Mouse (Mus musculus) urinary bladder, adult 2 months (tissue): ENCODE measurements at regions not wholly inside any gene's neighbourhood (a gene's known extent, or its start where the extent isn't known, plus 50 kb on each side); places are given as distances from the start of the nearest gene placed in this dataset.
"Not testable (repeated sequence)": the region's sequence is repeated elsewhere in the genome, so short reads cannot be mapped to it uniquely, and the experiment has no call there.

Experiments used
- DNase-seq: peaks from one replicate; pipeline ENCODE4 v3.0.0; 2022; ENCODE audit warnings: low spot score

DNA sequence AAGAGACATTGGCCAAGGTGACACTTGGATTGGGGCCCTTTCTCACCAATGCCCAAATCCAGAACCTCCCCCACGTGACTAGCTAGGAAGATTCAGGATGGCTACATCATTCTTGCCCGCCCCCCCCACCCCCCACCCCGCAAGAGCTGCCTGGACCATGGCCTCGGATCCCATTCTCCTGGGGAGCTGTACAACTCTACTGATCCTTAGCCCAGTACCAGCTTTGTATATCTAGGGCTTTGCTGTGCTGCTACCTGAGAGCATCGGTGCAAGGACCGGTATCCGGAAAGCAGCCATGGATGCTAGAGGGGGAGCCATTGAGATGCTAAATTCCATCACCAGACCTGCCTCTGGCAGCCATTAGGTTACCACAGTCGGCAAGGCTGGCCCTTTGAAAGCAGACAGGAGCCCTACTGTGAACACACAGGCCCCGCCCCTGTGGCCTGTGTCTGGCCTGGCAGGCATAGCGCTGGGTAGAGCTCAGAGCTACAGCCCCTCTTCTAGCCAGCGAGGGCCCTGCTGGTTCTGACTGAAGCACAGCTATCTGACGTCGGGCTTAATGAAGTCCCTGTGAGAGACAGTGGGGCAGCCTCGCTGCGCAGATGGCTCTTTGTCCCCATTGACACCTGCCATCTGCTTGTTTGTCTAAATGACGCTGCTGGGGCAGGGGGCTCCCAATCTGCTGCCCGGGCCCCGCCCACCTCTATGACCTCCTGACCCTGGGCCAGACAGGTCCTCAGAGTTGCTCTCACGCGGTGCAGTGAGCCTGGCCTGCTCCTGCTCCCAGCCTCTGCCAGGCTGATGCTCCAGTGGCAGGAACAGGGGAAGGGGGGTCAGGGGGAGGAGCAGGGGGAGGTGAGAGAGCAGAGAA lies 128.9 kb downstream of the Dll1 start:
- DNase-seq, result peak; percentile 15

DNA sequence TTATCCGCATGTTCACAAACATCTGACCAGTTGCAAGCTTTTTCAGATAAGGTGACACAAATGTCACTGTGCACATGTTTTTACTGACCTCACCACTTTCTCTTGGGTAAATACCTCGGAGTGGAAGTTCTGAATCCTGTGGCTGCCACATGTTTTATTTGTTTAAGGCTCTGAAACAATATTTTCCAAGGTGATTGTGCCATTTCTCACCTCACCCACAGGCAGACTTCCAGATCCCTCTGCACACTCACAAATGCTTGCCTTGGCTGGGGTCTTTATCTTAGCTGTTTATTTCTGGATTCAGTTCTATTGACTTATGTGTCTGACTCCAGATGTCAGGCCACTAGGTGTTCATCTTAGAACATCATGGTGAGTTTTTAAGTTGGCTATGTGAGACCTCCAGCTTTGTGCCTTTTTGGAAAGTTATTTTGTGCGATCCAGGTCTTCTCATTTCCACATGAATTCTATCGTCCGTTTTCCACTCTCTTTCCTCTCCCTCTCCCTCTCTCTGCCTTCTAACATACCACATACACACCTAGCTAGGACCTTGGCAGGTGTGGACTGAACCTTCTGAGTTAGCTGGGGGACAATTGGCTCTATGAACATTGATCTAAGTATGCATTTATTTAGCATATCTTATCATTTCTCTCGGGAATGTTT lies 133.6 kb downstream of the Dll1 start:
- DNase-seq, result no peak

DNA sequence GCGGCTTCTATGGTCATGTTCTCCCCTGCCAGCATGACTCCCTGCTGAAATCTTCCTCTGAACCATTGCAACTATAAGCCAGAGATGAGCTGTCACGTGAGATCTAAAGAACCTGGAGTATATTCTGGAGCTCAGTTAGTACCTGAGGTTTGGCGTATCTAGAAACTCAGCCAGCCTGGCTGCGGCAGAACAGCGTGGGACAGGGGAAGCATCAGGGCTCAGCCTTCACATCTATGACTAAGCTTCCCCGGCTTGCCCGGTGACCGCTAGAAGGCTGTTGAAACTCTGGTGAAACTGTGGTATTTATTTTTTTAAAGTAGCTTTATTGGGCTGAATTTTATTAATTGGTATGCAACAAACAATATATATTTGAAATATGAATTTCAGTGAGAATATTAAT lies 134.3 kb downstream of the Dll1 start:
- DNase-seq, result no peak

DNA sequence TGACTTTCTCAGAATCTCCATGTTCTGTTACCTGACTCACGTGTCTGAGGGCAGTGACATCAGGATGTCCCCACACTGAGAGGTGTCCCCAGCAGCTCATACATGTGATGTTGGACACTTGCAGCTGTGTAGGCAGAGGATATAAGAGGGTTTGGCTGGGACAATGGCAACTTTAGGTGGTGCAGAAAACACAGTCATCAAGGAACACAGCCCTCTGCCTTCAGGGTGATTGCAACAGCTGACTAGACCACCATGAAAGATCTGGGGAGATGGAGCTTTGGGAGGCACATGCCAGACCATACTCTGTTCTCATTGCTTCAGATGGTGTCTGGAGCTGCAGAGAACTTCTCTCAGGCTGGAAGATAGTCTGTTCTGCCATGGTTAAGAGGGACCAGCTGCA lies 135.2 kb downstream of the Dll1 start:
- no peak for DNase-seq

DNA sequence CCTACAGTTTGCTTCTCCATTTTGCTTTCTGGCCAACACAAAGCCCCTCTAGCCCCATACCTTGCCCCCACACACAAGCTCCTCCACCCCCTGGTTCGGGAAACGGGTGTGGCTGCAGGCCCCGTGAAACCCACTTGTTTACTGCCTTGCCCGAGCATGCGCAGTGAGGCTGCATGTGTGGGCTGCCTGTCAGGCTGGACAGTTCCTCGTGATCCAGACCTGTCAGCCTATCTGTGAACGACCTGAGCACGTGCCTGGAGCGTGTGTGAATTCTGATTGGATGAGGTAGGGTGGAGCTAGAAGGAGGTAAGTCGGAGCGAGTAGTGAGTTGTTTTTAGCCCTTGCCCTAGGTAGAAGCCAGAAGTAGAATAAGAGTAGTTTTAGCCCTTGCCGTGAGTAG lies 136.0 kb downstream of the Dll1 start:
- not testable (repeated sequence) for DNase-seq

DNA sequence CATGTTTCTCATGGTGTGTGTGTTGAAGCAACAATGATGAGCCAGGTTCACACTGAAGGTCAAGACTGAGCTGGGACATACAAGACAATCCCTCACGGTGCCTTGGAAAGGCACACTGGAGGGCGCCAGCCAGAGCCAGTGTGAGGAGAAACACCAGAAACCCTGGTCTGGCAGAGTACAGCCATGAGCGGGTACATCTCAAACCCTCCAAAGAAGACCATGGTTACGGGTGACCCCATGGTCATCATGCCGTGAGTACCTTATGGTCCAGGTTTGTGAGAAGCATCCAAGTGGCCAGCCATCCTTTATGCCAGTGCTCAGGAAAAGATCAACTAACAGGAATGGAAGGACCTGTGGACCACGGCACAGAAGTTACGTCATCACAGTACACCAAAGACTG lies 136.7 kb downstream of the Dll1 start:
- no peak for DNase-seq

DNA sequence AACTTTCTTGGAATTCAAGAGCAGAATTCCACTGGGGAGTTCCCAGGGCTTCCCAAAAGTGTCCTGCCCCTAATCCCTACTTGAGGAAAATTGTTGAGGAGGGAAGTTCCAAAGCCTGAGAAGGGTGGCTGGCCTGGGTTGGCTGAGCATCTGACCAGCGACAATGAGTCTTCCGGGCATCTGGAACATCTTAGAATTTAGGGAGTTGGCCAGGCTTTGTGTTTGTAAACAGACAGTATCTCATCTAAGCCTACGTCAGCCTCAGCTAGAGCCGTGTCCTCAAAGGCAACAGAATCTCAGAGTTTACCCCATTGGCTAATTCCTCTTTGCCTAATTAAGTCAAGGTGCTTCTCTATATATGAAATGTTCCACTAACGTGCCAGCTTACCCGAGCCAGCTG lies 141.6 kb downstream of the Dll1 start:
- no peak for DNase-seq

DNA sequence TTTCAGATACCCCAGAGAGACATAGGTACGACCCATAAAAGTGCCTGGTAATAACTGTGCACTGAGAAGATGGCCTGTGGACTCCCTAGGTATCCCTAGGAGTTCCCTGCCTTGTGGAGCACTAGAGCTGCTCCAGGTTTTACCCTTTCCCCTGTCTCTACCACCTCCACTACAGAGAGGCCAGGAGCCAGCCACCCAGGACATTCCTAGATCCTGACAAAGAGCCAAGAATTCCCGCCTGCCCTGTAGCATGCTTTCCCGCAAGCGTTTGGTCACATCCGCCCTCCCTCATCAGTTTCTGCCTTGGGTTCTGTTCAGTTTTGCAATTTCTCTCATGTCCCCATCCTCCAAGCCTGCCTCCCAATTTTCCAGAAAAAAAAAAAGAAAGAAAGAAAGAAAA lies 145.5 kb downstream of the Dll1 start:
- no peak for DNase-seq

DNA sequence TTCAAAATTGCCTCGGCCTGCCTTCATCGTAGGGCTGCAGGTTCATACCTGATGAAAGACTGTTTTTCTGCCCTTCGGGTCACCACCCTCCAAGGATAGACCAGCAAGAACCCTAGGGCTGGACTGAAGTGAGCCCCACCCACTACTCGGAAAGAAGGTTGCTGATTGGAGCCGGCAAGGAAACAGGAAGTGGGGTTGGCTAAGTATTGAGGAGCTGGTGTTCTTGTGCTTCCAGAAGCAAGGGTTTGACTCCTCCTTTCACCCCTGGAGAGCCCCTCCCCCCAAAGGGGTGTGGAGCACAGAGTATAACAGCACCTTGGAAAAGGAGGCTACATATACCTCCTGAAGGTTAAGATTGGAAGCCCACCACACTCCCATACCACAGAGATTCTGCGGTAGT lies 147.5 kb downstream of the Dll1 start:
- no peak for DNase-seq

DNA sequence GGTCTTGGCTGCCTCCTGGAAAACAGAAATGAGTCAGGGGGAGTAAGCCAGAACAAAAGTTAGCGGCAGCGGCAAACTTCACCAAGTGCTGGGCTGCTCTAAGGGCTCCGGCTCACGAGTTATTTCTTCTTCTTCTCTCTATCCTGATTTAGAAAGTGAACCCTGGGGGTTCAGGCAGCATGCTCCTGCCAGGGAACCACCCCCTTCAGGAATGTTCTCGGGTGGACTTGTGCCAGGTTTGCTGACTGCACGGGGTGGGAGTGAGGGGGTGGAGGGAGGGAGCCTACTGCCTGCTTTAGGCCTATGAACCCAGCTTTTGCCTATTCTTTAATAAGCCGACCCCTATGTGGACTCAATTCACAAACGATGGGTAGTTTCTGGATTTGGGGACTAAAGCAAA lies 148.6 kb downstream of the Dll1 start:
- no peak for DNase-seq

DNA sequence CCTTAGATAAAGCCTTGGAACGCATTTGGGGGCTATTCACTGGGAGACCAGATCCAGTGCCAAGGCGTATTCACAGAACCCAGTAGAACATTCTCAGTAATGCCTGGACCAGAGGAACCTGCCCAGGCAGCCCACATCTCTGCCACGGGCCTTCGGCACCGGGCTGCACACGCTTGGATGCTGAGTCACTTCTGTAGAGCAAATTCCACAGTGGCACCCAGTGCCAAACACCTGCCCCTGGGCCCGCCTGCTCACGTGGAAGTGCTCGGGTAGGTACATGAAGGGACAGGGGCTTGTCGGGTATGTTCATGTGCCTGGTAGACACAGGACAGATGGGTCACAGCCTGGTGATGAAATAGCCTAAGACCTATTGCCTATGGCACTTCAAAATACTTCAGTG lies 152.8 kb downstream of the Dll1 start:
- peak; percentile 32 for DNase-seq

DNA sequence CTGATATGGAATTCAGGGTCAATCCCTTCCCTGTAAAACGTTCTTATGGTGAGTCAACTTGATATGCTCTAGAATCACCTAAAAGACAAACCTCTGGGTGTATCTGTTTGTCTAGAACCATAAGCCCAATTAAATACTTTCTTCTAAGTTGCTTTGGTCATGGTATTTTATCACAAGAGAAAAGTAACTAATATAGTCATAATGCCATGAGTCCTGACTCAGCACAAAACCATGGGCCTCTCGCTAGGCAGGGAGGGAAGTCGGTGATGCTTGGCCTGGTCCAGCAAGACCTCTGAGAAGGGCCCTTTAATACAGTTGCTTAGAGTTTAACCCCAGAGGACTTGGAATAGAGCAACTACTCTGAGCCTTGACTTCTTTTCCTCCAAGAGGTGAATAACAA lies 153.7 kb downstream of the Dll1 start:
- no peak for DNase-seq

DNA sequence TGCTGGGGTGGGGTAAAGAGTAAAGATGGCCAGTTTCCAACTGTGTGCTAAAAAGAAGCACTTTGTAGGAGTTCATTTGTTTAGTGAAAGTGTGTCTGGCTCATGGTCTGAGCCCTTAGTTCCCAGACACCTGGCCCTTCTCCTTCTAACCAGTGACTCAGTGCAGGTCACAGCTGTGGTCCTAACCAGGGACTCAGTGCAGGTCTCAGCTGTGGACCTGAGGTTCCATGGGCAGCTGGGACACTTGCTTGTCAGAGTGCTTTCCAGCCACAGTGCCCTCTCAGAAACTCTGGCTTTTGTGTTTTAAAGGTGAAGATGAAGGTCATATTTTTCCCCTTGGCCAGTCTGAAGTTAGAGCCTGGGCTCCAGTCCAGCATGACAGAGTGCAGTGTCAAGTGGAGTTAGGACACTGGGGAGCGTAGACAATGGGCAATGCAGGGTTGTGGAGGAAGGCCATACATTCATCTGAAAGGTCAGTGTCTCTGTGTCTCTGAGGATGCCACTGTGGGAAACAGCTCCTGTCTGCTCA lies 162.5 kb downstream of the Dll1 start:
- no peak for DNase-seq

DNA sequence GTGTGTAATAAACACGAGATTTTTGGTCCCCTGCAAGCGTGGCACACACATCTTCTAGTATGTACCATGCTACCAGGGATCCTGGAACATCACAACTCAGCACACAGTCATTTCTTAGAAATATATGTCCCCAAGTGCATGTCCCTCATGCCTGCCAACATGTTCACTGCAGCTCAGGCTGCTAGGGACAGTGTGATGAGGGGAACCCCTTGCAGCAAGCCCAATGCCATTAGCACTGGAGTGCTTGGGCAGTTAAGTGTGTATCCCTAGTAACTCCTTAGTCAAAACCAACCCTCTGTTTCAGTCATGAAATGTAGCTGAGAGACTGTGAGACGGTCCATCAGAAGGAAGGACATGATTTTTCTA lies 167.5 kb upstream of the Gm3448 start:
- no peak for DNase-seq

DNA sequence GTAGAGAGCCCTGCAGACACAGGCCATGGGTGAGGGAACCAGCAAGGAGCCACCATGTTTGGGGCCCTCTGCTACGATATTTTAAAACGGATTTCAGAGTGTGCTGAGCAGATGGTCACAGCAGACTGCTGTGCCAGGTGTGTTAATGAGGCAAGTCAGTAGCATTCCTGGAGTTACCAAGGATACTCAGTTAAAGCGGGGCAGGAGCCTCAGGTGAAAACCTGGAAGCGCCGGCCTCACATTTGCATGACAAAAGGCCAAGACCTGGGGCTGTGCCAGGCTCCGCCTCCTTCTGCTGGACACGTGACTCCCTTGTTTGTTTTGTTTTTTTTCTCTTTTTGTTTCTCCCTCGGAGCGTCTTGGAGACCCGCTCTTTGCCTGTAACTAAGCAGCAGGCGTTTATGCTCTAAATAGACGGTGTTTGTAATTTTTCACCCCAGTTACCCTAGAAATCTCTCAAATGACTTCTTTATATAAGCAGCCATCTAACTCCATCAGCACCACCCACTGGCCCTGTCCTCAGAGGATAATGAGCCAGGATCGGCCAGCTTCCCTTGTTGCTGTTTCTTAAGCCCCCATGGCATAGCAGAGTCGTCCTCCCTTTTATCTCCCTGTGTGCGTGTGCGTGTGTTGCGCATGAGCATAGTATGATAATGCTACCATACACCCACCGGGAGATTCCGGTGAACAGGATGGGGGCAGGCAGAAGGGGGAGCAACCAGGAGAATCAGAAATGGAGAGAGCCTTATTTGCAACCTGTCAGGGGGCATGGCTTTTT lies 166.9 kb upstream of the Gm3448 start:
- no peak for DNase-seq

DNA sequence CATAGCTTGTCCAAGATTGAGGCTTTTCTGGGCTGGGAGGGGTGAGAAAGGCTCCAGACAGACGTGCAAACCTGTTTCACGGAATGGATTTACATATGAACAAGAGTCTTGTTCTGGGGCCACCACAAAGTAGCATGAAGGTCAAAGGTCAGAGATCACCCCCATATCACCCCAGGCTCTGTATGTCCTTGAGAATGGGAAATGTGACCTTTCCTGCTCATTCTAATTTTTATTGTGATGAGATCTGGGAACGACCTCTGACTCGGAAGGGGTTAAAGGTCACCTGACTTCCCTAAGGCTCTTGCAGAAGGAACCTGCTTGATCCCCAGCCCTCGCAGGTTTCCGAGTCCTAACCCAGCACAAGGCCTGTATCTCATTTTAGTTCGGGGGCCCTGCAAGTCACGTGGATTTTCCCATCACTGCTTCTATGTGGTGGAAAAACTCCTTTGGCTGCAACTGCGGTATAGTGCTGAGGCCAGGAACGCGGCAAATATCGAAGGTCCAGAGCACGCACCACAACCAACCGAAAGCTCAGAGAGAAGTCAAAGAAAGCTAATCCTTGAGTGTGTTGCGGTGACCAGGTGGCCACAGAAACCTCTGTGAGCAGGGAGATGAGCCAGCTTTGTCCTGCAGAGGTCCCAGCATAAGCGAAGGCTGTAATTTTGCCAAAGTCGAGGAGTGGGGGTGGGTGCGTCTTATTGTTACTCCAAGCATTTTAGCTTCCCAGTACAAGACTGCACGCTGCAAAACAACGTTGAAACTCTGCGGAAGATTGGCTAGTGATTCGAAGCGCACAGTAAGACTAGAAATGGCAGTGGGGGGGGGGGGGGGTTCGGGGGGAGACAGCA lies 166.1 kb upstream of the Gm3448 start:
- no peak for DNase-seq

DNA sequence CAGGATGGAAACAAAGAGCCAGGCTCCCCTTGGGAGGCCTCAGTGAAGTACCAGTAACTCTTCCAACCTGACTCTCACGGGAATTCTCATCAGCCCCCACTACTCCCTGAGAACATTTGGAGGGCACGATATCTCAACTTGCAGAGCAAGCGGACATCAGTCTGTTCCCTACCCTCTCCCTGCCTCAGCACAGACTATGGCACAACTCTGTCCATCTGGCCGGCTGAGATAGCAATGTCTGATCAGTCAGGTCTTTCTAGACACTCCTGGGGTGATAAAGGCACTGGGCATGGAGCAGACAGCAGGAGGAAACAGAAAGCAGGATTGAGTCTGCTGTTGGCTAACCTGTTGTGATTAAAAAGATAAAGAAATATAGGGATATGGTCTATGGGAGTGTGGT lies 164.5 kb upstream of the Gm3448 start:
- DNase-seq, result no peak

DNA sequence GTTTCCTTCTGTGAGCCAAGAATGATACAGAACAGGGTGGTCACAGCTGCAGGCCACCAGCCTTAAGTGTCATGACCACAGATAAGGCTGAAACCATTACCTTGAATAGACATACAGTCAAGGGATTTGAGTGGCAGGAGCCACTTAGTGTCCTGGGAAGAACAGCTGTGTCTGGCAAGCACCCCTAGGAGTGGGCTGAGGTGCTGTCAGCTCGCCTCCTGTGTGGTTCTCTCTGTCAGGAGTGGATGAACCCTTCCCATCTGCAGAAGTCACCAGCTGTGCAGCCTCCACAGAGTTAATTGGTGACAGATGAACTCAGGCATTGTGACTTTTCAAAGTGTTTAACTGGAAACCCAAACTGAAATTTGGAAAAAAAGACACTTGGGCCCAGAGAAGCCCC lies 163.2 kb upstream of the Gm3448 start:
- DNase-seq, result no peak

DNA sequence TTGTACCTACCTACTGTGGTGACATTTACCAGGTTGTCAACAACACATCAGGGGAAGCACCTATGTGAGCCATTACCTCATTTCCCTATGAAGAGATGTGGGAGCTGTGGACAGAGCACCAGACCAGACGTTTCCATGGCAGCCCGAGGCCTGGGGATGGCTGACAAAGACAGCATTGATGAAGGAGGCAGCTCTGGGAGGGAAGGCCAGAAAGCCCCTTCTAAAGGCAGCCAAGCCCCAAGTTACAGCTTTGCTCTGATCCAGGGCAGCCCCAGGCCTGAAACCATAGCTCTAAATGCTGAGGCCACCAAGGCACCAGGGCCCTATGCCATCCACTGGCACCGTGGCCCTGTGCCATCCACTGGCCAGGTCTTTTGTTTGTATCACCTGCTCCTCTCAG lies 157.9 kb upstream of the Gm3448 start:
- no peak for DNase-seq

DNA sequence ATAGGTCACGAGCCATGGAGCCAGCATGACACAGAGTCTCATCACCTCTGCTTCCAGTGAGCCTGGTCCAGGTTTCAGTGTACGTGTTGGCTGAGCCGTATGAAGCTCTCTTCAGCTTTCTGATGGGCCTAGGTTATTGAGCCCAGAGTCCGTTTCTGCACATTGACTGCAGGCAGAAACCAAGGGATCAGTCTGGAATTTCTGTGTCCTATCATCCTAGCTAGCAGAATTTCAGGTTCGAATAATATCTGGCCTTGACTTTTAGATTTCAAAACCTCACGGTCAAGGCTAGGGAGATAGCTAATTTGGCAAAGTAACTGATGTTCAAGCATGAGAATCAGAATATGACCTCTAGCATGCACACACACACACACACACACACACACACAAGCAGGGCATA lies 156.0 kb upstream of the Gm3448 start:
- DNase-seq, result no peak

DNA sequence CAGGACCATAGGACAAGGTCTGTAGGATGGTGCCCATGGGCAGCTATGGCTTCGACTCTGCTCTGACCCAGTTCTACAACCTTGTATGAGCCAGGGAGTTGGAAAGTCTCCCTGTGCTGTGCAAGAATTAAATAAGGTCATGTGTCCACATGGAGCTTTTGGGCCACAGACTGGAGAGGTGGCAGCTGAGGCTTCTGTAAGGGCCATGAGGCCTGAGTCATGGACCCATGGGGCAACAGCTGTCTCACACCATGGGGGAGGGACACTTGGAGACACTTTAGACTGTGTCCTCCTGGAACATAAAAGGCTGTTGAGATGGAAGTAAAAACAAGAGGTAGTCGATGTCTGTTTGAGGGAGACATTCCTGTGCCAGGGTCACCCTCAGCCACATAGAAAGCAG lies 154.5 kb upstream of the Gm3448 start:
- DNase-seq, result no peak
